Mouse (Mus musculus) cerebellum, postnatal 4 days (tissue): ENCODE data around the gene Zfp580.
"Not testable (repeated sequence)": the region's sequence is repeated elsewhere in the genome, so short reads cannot be mapped to it uniquely, and the experiment has no call there.

Source experiments
- DNase-seq, 2 experiments: peaks; one replicate each; pipeline ENCODE4 v3.0.0; 2022; ENCODE audit warnings: low spot score in 2 of 2, mixed read lengths in 1 of 2

Zfp580 gene

DNA sequence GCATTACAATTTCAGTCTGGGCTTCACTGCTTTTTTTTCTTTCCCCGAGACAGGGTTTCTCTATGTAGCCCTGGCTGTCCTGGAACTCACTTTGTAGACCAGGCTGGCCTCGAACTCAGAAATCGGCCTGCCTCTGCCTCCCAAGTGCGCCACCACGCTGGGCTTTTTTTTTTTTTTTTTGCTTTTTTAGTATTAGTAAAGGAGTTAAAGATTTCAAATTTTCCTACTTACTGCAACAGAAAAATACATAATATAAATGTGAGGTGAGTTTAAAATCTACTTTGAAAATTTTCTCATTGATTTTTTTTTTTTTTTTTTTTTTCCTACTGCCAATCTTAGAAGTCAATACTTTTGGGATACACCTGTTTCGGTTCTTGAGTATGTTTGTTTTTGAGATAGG is 13.5 kb downstream of the Zfp580 start:
- DNase-seq, result no peak

- DNase-seq, result no peak
These were observed 22.2 kb downstream of the Zfp580 start for GRCm38 (mm10) chr7:5073586-5073985.

DNA sequence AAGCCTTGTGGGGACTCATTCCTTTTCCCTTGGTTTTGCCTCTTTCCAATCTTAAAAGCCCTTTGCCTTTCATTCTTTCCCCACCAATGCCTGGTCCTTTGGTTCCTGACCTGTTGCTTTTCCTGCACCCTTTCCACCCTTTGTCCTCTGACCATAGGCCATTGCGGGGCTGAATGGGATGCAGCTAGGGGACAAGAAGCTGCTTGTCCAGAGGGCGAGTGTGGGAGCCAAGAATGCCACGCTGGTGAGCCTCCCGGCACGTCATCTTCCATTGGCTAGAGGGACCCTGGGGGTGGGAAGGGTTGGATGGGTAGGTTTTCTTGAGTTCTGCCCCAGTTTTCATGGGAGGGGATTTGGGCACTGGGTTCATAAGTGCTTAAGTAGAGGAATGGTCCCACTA is 23.6 kb downstream of the Zfp580 start:
- DNase-seq, result no peak

GRCm38 (mm10) chr7:5076931-5077330 is 25.6 kb downstream of the Zfp580 start:
- no peak for DNase-seq

DNA sequence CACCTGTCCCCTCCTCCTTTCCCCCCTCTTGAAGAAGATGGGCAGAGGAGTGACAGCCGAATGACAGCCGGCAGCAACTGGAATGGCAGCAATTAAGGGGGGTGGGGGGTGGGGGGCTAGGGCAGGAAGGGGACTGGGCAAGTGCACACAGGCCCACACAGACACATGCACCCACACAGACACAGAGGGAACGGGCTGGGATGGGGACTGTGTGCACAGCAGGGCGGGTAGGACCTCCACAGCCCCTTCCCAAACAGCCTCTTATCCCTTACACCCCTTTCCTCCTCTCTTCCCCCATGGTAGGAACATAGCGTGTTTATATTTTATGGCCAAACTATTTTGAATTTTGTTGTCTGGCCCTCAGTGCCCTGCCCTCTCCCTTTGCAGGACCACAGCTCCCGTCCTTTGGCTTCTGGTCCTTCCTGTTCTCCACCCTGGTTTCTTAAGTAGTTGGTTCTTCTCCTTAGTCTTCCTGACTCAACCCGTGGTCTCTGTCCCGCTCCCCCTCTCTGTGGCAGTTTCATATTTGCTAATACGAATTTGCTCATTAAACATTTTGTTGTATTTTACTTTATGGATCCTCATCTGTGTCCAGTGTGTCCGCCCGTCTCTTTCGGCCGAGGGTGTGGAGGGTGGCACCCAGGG is 28.1 kb downstream of the Zfp580 start:
- not testable (repeated sequence) for DNase-seq

DNA sequence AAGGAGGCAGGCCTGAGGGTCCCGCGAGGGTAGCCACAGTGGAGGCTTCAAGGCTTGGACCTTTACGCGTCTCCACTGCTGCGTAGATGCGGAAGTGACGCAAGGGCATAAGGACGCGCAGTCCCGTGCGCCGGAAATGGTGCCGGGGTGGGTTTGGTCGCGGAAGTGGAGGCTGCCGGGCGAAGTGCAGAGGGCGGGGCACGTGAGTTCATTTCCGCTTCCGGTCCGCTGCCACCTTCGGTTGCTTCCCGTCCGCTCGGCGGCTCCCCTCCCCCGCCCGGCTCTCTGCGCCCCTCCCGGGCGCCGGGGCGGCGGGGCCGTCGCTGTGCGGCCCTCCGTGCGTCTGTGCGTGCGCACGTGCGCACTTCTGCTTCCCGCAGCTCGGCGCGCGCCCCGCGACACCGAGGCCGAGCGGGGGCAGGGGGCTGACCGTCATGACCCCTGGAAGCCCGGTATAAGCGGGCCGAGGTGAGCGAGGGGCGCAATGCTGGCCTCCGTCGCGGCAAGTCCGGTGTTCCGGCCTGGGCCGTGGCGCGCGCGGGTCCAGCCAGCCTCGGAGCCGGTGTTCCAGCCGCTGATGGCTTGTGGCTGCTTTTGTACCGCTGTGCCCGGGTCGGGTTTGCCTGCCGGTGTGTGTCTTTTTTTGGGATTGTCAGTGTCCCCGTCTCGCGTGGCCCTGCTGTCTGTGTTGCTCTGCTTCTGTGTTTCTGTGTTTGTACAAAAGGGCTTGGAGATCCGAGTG is 28.8 kb downstream of the Zfp580 start, which contains the start of gene Epn1:
Epn1 (plus strand) TSS at position 226 of the 742 bp plus-strand sequence.
- peak; percentile 95 to 96 for DNase-seq

GRCm38 (mm10) chr7:5080815-5081214 is 29.5 kb downstream of the Zfp580 start:
- no peak for DNase-seq

DNA sequence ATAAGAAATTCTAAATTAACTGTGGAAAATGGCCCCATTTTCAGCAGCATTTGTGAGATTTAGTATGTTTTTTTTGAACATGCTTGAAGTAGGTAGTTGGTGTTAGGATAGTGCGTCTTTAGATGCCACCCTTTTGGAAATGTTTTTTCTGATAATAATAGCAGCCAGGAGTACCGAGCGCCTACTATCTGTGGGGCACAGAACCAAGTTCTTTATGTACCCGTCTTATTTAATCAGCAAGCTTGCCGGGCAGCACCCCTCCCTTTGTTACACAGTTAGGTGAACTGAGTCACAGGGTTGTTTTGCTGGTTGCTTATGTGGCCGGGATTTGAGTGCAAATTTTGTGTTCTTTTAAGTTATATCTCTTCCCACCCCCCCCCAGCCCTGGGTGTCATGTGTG is 29.9 kb downstream of the Zfp580 start:
- no peak for DNase-seq

GRCm38 (mm10) chr7:5081939-5082338 is 30.6 kb downstream of the Zfp580 start:
- no peak for DNase-seq

- no peak for DNase-seq
These were observed 32.2 kb downstream of the Zfp580 start for GRCm38 (mm10) chr7:5083325-5084105.

GRCm38 (mm10) chr7:5085512-5085911 is 34.2 kb downstream of the Zfp580 start:
- no peak for DNase-seq

DNA sequence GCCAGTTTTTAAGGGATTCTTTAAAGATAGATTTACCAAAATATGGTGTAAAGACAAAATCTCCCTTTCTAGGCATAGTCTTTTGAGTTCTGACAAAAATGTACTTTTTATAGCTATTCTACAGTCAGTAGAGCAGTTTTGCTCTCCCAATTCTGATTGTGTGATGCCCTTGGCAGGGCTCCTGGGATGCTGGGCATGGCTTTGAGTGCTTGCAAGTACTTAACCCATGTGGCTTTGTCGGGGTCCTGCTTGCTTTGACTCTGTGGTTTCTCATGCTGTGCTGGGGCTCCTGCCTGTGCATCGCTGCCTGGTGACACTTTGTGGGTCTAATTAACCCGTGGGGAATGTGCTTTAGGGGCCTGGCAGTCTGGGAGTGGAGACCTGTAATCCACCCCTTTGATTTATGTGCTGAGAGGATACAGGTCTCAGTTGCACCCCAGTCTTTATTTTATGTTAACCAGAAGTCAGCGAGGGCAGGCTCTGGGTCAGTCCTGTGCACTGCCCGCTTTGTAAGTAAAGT is 35.6 kb downstream of the Zfp580 start:
- DNase-seq, result no peak

- no peak for DNase-seq
These were observed 36.5 kb downstream of the Zfp580 start for GRCm38 (mm10) chr7:5087886-5088285.

DNA sequence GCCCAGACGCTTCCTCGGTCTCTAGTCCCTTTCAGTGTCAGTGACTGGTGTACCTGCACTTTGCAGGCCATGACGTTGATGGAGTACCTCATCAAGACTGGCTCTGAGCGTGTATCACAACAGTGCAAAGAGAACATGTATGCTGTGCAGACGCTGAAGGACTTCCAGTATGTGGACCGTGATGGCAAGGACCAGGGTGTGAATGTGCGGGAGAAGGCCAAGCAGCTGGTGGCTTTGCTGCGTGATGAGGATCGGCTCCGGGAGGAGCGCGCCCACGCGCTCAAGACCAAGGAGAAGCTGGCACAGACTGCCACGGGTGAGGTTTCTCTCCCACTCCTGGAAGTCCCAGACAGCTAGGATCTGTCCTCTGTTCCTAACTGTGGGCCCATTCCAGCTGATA is 38.5 kb downstream of the Zfp580 start:
- DNase-seq, result no peak

DNA sequence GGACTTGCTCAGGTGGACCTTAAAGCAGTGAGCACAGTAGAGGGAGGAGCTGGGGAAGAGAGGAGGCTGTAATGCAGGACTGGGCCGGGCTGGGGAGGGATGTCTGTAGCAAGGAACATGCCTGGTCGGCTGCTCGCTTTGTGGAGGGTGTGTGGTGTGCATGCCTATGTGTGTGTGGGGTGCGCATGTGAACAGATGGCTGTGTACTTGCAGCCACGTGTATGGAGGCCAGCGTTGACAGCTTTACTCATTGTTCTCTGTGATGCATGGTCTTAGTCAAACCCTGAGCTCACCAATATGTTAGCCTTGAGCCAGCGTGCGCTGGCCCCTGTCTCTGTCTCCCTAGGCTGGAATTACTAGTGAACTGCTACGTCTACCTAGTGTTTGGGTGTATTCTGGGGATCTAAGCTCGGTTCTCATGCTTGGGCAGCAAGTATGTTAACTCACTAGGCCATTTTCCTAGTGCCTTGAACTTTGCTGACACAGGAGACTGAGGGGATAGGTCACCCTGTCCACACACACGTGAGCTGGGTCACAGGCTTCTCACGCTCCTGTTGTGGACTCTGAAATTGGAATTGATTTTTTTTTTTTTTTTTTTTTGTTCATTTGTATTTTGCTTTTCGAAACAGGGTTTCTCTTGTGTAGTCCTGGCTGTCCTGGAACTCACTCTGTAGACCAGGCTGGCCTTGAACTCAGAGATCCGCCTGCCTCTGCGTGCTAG is 39.8 kb downstream of the Zfp580 start:
- DNase-seq, result no peak

DNA sequence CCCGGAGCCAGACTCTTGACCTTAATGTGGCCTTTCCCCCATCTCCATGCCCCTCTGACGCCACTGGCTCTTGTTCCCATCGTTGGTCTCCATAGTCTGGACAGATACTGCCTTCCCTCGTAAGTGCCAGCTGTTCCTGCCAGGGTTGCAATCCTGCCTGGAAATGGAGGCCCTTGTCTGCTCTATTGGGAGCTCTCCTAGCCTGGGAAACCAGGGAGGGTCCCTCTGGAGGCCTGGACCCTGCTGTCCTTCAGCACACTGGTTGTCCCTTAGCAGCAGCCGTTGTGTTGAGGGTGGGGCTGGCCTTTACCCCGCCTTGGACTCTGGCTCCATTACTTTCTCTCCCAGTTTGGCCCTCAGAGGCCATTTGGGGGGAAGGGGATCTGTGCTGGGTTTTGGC is 41.0 kb downstream of the Zfp580 start:
- DNase-seq, result no peak

GRCm38 (mm10) chr7:5092831-5093510 is 41.6 kb downstream of the Zfp580 start:
- DNase-seq, result no peak

DNA sequence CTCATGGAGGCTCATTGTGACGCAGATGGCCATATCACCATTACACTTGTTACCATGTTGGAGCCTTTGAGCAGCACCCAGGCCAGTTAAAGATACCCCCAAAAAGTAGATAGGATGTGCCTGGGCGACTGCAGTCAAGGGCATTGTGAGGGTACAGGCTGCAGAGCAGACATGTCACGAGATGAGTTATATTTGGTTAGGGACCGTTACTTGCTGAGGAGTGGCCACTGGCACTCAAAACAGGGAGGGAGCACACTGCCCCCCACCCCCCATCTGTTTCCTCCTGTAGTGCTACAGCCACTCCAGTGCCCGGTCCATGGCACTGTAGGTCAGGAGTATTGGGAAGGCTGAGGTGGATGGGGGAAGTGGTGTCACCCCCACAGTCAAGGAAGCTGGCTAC is 47.4 kb downstream of the Zfp580 start:
- DNase-seq, result no peak

- DNase-seq, result no peak
These were observed 48.5 kb downstream of the Zfp580 start for GRCm38 (mm10) chr7:5099796-5100195.

GRCm38 (mm10) chr7:5101066-5101663 is 49.8 kb downstream of the Zfp580 start:
- DNase-seq, result no peak

DNA sequence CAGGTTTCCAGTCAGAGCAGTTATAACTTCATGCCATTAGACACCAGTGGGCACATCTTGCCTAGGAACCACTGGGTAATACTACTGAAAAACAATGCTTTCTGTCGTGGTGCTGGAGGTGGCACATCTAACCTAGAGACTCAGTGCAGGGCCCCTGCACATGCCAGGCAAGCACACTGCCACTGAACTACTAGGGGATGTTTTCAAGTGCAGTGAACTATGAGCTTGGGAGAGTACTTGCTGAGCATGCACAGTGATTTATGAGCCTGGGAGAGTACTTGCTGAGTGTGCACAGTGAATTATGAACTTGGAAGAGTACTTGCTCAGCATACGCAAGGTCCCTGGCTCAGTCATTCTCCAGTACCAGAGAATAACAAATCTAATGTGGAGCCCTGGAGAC is 51.2 kb downstream of the Zfp580 start:
- no peak for DNase-seq
